Mouse (Mus musculus): ENCODE results near the gene Ncf1.

Gene Ncf1

GRCm38 (mm10) chr5:134229391-134229790 is at the start of gene Ncf1:
Gene Ncf1 (minus strand): TSS chr5:134229625.
- no peak for DNase-seq (ENCODE audit: low read depth, low spot score)

- no peak for DNase-seq (ENCODE audit: low read depth, low spot score)
These were observed 47.7 kb upstream of the Ncf1 start for GRCm38 (mm10) chr5:134277109-134277508.

GRCm38 (mm10) chr5:134275556-134275955 is 46.1 kb upstream of the Ncf1 start:
- no peak for DNase-seq (ENCODE audit: low read depth, low spot score)

GRCm38 (mm10) chr5:134275021-134275420 is 45.6 kb upstream of the Ncf1 start:
- no peak for DNase-seq (ENCODE audit: low read depth, low spot score)

- DNase-seq (ENCODE audit: low read depth, low spot score): no peak
These were observed 44.3 kb upstream of the Ncf1 start for GRCm38 (mm10) chr5:134273761-134274160.

- DNase-seq (ENCODE audit: low read depth, low spot score): no peak
These were observed 43.3 kb upstream of the Ncf1 start for GRCm38 (mm10) chr5:134272761-134273160.

GRCm38 (mm10) chr5:134271421-134271820 is 42.0 kb upstream of the Ncf1 start:
- no peak for DNase-seq (ENCODE audit: low read depth, low spot score)

GRCm38 (mm10) chr5:134270566-134270965 is 41.1 kb upstream of the Ncf1 start:
- DNase-seq (ENCODE audit: low read depth, low spot score): no peak

GRCm38 (mm10) chr5:134269751-134270150 is 40.3 kb upstream of the Ncf1 start:
- DNase-seq (ENCODE audit: low read depth, low spot score): no peak

- DNase-seq (ENCODE audit: low read depth, low spot score): no peak
These were observed 39.3 kb upstream of the Ncf1 start for GRCm38 (mm10) chr5:134268751-134269150.

GRCm38 (mm10) chr5:134266404-134266803 is 37.0 kb upstream of the Ncf1 start:
- no peak for DNase-seq (ENCODE audit: low read depth, low spot score)

- no peak for DNase-seq (ENCODE audit: low read depth, low spot score)
These were observed 36.5 kb upstream of the Ncf1 start for GRCm38 (mm10) chr5:134265890-134266289.

GRCm38 (mm10) chr5:134260001-134260636 is 30.7 kb upstream of the Ncf1 start:
- DNase-seq (ENCODE audit: low read depth, low spot score): no peak

- no peak for DNase-seq (ENCODE audit: low read depth, low spot score)
These were observed 29.5 kb upstream of the Ncf1 start for GRCm38 (mm10) chr5:134258934-134259333.

- DNase-seq (ENCODE audit: low read depth, low spot score): no peak
These were observed 29.0 kb upstream of the Ncf1 start for GRCm38 (mm10) chr5:134258395-134258794.

- DNase-seq (ENCODE audit: low read depth, low spot score): no peak
These were observed 28.1 kb upstream of the Ncf1 start for GRCm38 (mm10) chr5:134257349-134258031.

GRCm38 (mm10) chr5:134255294-134255693 is 25.9 kb upstream of the Ncf1 start:
- DNase-seq (ENCODE audit: low read depth, low spot score): no peak

GRCm38 (mm10) chr5:134253806-134254205 is 24.4 kb upstream of the Ncf1 start:
- DNase-seq (ENCODE audit: low read depth, low spot score): no peak

- DNase-seq (ENCODE audit: low read depth, low spot score): no peak
These were observed 21.7 kb upstream of the Ncf1 start for GRCm38 (mm10) chr5:134251083-134251482.

- DNase-seq (ENCODE audit: low read depth, low spot score): no peak
These were observed 21.2 kb upstream of the Ncf1 start for GRCm38 (mm10) chr5:134250601-134251000.

- DNase-seq (ENCODE audit: low read depth, low spot score): no peak
These were observed 19.8 kb upstream of the Ncf1 start for GRCm38 (mm10) chr5:134249245-134249649.

- DNase-seq (ENCODE audit: low read depth, low spot score): no peak
These were observed 19.3 kb upstream of the Ncf1 start for GRCm38 (mm10) chr5:134248608-134249244.

GRCm38 (mm10) chr5:134246146-134246545 is 16.7 kb upstream of the Ncf1 start:
- no peak for DNase-seq (ENCODE audit: low read depth, low spot score)

Measured in mesoderm, embryonic 11.5 days (tissue).